Mouse (Mus musculus) NIH3T3 (cell line): ENCODE measurements at regions not wholly inside any gene's neighbourhood (a gene's known extent, or its start where the extent isn't known, plus 50 kb on each side); places are given as distances from the start of the nearest gene placed in this dataset.

Source experiments
- DNase-seq: peaks from one replicate; pipeline ENCODE4 v3.0.0-alpha.2; 2012; ENCODE audit warnings: low read depth

DNA sequence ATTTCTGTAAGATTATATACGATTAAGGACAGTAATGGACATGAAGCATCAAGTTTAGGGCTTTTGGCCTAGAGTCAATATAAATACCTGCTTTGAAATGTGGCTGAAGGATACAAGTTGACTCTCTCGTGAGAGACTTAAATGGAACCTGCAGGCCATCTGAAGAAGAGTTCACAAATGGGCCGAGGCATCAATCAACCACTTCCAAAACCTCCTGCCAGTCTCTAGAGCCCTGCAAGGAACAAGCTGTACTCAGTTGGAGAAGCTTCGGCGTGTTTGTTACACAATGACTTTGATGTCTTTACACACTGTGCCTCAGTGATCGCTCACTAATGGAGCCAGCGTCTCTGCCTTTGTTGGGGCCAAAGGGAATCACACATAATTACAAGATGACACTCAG is 146.1 kb upstream of the Ccnd2 start:
- DNase-seq: no peak

DNA sequence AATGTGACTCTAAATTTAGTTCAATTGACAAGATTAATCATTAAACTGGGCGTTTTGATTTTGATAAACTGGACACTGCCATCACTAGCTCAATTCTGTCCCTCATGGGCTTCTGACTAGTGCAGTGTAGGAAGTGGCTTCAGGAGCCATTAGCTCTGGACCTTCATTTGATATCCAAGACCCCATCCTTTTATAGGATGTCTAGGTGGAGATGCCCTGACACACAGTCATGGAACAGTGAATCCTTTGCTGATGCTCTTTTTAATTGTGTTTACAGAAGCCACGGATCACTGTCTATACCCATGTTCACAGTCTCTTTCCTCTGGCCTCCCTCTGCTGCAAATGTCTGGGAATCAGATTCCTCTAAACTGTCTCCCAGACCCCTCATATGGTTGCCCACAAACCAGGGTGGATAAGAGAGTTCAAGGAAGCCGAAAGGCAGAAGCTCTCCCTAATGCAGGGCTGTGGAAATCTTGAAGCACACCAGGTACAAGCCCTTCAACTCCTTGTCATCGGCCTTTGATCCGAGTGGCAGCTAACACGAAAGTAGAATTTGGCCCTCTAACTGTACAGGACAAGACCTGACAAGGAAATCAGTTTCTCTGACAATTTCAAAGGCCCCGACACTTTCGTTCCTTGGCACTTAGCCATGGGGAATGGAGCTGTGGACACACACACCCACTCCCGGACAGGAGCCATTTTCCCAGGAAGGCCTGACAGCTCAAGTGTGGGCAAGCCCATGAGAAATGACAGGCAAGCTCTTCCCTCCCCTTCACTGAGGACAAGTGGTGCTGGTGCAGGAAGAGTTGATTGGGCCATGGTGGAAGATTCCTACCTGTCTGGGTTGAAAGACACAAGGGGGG is 135.2 kb upstream of the Parp11 start:
- no peak for DNase-seq

DNA sequence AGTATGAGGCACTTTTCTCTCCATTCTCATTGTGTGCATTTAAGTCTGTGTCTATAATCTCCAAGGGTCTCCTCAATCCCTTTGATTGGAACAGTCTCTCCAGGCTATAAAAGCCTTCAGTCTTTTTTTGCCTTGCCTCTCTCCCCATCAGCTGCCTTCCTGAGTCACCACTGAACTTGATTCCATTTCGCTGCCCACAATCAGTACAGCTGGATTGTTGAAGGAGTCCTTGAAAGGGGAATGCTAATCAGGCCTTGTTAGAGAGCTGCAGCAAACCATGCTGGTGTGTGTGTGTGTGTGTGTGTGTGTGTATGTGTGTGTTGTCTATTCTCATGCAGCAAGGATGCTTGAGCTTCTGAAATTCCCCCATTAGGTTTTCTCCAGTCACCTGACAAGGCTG is 129.3 kb upstream of the Parp11 start:
- DNase-seq: peak; percentile 40

DNA sequence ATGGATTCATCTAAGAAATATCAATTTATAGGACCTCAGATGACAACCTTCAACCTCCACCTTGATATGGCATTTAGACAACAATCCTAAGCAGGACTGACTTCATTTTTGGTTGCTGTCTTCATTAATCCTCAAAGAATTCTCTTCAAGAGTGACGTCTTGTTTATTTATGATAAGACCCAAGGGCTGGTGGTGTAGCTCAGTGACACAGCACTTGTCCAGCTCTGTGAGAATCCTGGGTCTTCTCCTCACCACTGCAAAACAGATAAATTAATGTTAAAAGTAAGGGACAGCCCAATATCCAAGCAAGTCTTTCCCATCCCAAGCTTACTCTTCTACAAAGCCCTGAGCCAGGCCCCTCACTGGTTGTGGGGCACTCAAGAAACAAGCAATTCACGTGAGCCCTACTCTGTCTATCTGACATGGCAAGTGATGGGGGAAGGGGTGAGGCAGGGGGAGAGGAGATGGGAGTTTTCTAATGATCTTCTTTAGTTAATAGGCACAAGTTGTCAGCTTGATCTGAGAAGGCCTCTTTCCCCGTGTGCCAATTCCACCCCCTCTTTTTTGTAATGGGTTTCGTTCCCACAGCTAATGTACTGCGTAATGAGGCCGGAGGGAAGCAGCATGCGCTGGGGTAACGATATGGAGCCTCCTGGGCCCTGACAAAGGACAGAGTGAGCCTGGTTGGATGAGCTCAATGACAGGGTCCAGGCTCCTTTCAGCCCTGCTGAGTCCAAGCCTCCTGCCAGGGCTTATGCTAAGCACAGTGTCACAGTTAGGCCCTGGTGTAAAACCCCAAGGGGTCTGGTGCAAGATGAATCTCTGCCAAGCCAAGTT is 127.7 kb upstream of the Parp11 start:
- DNase-seq: no peak

DNA sequence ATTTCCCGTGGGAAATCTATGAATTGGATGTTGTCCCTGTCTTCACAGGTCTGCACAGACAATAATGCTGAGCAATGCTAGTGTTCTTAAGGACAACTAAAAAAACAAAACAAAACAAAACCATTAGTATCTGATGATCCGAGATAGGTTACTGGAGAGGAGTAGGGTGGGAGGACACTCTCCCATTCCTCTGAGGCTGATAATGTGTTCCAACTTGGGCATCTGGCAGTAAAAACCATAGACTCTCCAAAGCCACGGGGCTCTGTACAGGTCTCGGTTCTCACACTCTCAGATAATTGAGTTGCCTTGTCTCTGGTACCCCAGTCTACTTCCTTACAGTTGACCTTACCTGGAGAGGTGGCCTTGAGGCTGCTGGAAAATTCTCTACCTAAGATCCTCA is 126.0 kb upstream of the Parp11 start:
- no peak for DNase-seq

DNA sequence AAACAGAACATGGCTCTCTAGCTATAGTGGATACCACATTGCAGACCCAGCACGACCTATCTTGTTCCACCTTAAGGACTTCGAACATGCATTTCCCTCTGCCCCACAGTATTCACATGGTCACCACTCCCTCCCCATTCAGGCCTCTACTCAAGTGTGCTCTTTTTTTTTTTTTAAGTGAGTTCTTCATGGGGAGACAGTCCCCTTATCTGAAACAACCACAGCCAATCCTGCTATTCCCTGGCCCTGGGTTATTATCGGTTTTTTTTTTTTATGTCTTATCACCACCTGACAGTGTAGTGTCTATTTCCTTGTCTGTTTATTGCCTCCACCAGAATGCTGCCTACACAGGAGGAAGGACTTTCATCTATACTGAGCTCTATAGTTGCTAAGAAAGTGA is 125.6 kb upstream of the Parp11 start:
- DNase-seq: no peak

DNA sequence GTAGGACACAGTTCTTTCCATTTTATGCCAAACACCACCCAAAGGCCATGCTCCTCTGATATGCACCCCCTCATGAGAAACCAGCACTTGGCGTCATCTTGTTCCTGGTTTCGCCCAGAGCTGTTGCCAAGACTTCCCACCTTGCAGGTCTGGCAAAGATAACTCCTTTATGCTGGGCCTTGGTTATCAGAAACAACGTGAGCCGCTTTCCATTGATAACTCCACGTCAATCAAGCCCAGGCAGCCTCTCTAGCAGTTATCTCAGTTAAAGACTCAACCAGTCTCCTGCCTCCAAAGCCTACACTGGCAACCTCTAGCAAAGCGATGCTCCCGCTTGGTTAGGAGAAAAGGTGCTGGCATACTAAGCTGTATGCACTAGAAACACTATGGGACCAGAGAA is 124.2 kb upstream of the Parp11 start:
- no peak for DNase-seq

DNA sequence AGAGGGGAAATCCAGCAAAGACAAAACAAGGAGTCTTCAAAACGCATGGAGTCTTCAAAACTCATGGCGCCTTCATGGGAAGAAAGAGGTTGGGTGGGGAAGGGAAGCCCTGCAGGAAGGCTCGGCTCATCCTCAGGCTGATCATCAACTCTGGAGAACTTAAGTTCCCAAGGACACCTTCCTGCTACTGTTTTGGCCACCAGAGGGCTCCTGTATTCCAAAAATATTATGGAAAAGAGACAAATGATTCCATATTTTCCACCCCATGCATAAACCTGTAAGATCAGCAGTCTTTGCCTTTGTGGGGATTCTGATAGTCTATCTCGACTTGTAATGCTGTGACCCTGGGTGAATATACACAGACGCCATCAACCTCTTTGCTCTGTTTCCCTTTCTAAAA is 121.7 kb upstream of the Parp11 start:
- peak; percentile 87 for DNase-seq

DNA sequence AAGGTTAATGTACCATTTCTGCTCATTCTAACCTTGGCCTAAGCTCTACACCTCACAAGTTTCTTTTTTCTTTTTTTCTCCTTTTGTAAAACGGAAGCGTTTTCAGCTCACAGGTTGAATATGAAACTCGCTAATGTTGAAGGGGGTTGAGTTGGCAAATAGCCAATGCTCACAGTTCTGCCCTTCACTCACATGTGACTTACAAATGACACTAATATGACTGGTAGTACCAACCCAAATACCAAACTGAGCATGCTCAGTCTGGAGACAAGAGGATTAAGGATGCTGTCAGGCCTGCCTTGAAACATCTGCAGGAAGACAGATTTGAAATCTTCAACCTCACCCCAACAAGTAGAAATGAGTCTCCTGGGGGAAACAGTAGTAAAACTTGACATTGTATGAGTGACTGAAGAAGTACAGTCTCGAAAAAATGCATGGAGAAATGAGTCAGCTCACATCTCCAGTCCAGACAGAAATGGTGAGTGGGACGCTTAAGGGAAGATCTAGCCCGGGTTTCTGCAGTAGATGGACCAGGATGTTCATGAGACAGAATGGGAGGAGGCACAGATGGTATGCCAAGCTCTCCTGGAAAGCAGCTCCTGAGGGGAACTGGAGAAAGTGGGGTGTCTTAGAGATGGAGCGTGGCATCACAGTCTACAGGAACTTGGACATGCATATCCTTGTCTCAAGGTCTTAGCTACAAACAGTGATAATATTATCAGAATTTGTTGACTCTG is 120.9 kb upstream of the Parp11 start:
- no peak for DNase-seq

DNA sequence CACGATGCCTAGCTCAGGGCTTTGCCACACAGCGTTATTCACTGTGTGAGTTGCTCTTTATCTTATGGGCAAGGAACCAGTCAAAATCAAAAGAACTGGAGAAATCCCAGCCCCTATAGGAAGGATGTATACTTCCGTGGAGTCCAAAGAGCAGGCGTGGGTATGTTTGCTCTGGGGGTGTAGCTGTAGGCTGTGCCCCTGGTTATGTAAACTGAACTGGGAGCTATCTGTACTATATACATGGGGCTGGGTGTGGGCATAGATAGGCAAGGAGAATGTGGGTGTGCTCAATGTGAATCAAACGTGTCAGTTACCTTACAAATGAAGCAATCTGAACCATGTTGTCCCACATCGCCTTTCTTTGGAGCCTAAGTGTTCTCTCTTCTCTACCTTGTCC is 120.3 kb upstream of the Parp11 start:
- no peak for DNase-seq

DNA sequence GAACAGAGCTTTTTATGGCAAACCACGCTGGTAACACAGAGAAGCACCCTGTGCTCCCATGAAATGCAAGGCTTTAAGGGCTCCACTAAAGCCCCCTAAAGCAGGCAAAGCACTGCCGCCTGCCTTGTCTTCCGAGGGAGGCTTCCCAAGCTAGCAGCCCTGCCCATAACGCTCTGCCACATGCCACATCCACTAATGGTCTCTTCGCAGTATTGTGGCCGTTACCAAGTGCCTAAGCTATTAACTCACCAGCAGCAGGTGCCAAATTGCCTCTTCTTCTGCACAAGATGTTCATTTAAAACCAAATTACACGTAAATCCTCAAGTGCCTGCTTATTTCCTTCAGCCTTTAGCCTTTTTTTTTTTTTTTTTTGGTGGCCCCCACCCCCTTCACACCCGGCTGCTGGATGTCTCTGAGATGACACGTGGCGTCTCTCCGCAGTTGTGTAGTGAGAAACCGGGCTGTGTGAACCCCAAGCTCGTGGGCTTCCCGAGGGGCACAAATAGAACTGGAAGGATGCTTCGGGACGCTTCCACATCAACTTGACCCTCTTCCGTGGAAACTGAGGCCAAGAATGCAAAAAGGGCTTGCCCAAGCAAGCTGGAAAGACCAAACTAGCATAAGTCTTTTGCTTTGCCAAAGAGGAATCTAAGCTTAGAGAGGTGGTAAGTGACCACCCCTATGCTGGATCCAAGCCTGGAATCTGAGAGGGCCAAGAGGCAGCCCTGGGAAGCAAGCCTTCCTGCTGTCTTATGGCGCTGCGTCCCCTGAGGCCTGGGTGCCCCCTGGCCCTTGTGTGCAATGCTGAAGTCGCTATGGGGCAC is 117.2 kb upstream of the Parp11 start:
- DNase-seq: peak; percentile 84

DNA sequence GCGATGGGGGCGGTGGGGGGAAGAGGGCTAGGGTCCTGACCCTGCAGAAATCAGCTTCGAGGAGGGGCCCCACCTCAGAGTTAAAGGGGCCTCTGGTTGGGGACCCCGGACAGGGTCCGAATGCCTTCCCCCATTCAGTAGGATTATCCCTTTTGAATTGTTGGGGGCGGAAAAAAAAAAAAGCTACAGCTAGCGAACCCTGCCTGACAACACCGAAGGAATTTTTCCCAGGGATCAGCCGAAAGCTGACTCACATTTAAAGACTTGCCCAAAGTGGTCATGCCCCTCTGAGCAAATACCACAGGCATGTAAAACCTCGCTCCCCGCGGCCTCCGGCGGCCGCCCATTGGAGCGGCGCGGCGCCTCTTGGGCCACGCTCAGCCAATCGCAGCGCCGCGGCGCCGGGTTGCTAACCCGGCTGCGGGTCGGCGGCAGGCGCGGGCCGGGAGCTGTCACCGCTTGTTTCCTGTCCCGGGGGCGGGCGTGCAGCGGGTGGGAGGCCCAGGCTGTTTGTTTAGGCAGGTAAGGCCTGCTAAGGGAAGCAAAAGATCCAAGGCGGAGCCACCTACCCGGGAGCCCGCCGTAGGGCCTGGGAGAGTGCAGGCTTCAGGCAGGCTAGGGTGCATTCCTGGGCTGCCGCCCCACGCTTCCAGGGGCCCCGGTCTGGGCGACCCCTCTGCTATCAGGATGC is 116.5 kb upstream of the Parp11 start:
- peak; percentile 99 for DNase-seq

DNA sequence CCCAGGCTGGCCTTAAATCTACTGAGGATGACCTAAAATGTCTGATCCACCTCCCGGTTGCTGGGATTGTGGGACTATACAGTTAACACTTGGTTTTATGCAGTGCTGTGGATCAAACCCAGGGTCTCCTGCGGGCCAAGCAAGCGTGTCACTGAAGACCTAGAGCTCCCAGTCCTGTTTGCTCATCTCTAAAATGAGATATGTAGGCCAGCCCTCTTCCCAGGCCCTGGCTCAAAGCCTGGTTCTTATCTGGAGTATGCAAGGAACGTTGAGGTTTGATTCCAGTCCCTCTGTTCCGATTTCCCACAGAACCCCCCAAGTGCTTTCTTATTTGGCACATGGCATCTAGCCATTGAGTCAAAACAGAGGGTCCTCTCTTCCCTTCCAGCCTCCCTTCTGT is 115.5 kb upstream of the Parp11 start:
- DNase-seq: no peak

DNA sequence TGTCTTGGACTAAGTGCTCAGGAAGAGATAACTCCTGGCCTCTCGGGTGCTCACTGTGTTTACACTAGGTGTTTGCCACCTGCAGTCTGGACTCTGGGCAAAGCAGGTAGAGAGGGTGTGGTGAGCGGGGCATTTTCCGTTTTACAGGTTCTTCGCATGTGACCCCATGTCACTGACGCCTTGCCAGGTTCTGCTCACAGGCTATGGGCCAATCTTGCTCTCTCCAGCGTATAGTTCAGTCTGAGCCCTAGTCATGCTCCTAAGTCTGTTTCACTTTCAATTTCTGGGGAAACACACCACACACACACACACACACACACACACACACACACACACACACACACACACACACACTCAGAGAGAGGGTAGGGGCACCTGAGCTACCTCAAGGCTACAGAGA is 112.4 kb upstream of the Parp11 start:
- no peak for DNase-seq

DNA sequence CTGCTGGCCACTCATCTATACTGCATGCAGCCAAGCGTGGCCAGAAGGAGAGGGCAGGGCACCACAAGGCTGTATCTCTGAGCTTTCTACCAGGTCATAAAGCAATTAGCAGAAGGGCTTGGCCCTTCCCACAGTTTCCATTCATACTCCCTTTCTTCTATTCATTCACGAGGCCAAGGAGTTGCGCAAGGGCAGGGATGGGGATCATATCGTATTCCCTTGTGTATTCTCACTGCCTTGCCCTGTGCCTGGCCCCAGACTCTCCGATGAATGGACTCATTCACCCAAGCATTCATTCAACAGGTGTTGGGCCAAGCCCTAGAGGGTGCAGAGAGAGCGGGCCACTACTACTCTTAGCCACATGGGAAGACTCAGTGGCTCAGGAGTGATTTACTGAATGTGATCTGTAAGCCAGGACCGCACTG is 111.2 kb upstream of the Parp11 start:
- DNase-seq: peak; percentile 72

DNA sequence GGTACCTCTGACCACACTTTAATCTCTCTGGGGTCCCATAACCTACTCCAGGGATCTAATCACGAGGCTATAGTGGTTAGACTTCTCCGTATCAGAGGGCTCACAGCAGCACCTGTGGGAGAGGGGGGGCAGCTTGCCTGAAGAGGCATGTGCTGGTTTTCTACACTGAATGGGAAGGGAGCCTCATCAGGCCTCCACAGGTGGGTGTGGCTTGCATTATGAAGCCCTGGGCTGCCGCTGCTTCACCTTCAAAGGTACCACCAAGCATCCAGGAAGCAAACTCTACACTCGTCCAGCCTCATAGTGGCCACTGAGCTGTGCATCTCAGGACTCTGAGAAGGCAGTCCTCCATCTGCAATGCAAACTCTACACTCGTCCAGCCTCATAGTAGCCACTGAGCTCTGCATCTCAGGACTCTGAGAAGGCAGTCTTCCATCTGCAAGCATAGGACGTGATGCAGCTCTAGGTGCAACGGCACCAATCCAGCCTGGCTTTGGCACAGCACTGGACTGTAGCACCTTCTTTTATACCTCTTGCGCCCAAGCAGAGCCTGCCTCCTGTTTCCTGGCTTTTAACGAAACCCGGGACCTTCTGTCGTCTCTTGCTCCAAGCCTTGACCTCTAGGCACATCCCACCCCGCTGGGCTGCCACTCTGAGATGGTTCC is 110.5 kb upstream of the Parp11 start:
- no peak for DNase-seq

DNA sequence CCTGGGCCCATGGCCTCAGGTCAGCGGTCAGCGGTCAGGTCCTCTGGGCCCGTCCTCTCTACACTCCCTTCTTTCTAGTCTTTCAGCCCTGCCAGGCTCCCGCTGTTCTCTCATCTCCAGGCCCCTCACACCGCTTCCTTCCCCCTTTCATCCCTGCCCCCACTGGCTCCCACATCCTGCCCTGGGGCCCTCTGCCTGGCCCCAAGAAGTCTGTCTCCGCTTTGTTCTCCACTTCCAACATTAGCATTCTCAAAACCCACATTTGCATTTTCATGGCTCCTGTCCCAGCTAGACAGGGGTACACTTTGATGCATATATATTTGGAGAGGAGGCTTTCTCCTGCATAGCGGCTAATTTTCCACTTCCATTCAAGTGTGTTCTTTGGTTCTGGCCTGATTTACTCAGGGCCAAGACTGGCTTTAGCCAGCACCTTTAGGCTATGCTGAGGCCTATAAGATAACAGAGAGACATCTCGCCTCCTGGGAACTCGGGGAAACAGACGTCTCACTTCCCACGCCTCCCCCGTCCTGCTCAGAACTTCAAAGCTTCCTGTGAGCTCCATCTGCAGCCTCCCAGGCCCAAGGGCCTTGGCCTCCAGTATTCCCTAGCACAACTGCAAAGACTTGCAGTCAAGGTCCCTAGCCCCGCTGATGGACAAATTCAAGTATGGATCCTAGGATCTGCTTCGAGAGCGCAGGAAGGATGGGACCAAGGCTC is 109.8 kb upstream of the Parp11 start:
- DNase-seq: no peak

DNA sequence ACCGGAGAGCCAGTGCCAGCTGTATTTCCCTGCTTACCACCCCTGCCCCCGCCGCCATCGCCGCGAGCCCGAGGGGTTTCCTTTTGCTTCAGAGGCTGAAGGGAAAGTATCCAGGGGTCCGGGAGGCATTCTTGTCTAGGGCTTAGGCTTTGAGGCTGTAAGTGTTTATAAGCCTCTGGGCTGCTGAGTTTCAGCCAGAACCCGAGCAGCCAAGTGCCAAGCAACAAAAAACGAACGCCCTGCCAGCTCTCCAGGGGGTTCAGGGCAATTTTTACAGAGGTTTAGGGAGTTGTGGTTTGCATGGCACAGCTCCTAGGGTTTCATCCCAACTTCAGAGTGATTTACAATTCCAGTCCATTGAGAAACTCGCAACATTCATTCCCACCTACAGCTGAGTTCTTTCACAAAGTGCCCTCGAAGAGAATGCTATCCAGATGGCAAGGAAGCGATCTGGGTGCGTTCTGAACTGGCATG is 109.2 kb upstream of the Parp11 start:
- peak; percentile 76 for DNase-seq

DNA sequence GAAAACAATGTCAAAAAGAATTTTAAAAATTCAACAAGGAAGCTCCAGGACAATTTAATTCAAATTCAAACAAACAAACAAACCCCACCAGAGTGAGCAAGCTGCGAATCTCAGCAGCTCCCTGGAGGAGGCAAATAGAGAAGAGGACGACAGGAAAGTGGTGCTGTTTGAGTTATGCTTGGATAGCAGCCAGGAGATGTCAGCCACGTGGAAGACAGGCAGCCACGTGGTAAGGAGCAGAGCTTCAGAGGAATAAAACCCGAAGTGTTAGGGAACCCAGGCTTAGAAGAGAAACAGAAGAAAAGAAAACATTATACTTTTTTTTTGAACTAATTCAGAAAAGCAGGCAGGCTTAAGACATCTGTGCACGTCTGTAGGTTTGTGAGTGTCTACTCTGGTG is 108.2 kb upstream of the Parp11 start:
- peak; percentile 43 for DNase-seq

DNA sequence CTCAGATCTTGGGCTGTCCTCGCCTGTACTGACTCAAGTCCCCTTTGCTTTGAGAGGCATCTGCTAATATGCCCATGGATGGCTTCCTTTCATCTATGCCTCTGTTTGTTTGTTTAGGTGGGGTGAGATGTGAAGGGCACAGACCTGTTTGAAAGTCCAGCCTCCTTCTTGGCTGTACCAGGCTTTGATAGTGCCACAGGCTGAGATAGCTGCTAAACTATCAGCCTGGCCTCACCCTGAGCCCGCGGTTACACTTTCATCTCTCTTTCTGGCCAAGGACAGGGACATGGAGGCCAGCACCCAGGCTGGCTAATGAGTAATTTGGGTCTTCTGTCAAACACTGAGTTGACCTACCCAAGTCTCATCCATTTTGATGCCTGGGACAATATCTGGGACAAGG is 105.0 kb upstream of the Parp11 start:
- DNase-seq: no peak
